Mouse (Mus musculus) cerebellum, adult (tissue): Measurements from ENCODE around the gene Ppp6r2.
A peak's percentile ranks its signal among the peaks of the same experiment; 100 is the strongest.

ENCODE experiments used
- ATAC-seq: cut with Nextera tagmentation; 2 replicates; pipeline ENCODE4 v1.9.2; 2017; ENCODE audit warnings: mild to moderate bottlenecking, moderate library complexity, mixed read lengths; ENCODE audit not compliant: insufficient number of reproducible peaks, low FRiP score, low TSS enrichment

The Ppp6r2 gene

DNA sequence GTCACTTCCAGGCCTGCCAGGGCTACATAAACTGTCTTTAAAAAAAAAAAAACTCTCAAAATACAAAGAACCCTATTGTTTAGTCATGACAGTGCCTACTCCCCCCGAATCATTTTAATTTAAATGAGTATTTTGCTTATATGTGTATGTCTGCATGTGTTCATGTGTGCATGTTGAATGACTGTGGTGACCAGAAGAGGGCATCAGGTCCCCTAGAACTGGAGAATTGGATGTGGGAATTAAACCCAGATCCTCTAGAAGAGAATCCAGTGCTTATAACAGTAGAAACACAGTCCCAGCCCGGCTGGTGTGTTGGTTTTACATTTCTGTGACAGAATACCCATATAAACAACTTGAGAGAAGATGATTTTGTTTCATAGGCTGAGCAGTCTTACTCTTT lies 29.7 kb downstream of the Ppp6r2 start:
- ATAC-seq, result no peak

DNA sequence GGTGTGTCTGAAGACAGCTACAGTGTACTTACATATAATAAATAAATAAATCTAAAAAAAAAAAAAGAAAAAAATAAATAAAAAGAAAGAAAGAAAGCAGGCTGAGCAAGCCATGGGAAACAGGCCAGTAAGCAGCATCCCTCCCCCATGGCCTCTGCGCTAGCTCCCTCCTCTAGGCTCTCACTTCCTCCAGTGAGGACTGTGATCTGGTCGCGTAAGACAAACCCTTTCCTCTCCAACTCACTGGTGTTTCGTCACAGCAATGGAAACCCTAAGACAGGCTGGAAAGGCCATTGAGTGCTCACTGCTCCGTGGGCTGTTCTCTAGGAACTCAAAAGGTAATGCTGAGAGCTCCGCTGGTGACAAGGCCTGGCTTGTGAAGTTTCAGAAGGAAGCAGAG lies 37.7 kb downstream of the Ppp6r2 start:
- ATAC-seq, result no peak

DNA sequence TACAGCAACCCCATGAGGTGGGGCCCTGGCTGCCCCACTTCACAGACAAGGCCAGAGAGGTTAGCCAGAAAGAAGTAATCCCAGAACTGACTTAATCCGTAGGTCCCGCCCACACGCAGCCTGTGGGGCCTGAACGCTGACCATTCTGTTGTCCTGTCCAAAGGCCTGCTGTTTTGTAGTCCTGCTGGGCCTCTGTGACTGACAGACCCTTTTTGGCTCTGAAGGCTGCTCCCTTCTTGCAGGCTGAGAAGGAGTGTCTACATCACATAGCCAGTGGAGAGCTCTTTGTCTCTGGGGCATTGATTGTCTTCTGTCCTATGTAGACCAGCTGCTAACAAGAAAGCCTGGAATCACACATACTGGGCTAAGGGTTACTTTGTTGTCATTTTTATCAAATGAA lies 44.0 kb downstream of the Ppp6r2 start:
- ATAC-seq, result no peak

DNA sequence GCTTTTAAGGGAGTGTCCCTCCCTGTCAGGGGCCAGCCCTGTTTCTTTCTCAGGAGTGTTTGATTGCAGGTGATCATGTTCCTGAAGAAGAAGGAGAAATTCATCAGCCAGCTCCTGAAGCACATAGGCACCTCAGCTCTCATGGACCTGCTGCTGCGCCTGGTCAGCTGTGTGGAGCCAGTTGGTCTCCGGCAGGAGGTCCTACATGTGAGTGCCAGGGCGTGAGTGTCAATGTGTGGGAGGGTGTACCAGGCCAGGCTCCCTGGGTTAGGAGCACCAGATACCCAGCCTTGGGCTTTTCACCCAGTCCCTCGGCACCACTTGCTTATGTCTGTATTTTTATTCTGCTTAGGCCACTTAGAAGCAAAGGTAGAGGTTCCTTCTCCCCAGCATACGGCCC lies 47.6 kb downstream of the Ppp6r2 start:
- peak; percentile 75; the same call in 1 of the 2 replicates for ATAC-seq

DNA sequence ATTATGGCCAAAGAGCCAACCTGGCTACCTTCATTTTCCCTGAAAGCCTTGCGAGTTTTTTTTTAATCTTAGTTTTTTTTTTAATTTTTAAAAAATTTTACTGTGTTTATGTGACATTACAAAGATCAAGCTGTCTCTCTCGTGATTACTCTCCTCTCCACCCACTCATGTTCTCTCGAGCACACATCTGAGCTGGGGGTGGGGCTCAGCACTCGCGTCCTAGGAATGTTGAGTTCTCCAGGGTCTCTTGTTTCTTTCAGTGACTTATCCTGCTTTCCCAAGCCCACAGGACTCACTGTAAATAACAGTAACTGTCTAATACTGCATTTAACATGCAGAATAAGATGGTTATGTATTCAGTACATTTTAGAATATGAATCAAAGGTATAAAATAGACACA lies 53.1 kb downstream of the Ppp6r2 start:
- ATAC-seq, result no peak

DNA sequence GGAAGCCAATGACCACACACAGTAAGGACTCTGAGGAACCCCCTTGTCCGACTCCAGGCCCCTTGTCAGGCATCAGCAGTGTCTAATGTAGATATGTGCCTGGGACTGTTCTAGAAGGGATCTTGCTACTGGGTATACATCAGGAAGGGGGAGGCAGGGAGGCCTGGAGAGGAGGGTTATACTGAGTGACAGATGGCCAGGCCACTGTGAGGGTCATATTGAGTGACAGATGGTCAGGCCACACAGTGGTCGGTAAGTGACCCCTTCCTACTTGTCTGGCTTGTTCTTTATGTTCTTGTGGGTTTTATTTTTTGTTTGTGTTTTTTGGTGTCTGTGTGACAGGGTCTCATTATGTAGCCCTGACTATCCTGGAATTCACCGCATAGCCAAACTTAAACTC lies 64.1 kb downstream of the Ppp6r2 start:
- ATAC-seq, result 0 out of 2 replicates have a peak, but pooled peaks have one; percentile 32

DNA sequence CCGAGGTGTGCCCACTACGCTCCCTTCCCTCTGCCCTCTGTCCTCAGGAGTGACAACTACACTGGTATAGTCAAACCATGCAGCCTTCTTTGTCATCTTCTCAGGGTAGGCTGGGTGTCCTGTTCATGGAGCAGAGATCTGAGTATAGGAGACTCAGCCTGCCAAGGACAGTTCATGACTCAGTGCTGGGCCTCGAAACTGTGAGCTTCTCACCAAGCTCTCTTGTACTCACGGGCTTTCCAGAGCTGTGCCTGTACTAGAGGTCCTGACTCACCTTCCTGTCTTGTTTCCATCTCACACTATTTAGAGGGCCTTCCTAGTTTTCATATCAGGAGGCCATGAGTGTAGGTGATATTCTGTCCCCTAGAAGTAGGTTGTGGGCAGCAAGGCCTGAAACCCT lies 66.0 kb downstream of the Ppp6r2 start:
- no peak for ATAC-seq

DNA sequence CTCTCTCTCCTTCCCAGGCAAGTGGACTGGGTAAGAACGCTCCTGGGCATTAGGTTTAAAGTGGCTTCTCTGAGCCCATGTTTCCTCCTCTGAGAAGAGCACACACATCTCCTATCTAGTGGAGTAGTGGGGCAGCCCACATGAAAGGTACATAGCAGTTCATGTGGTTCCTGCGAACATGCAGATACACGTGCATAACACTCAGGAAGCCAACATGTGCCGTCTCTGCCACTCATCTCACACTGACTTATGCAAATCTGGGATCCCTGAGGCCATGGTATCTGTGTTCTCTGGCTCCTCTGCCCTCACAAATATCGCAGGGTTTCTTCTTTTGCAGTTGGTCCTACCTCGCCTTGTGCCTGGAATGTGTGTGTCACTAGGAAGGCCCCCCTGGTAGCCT lies 71.2 kb downstream of the Ppp6r2 start:
- ATAC-seq, result no peak

DNA sequence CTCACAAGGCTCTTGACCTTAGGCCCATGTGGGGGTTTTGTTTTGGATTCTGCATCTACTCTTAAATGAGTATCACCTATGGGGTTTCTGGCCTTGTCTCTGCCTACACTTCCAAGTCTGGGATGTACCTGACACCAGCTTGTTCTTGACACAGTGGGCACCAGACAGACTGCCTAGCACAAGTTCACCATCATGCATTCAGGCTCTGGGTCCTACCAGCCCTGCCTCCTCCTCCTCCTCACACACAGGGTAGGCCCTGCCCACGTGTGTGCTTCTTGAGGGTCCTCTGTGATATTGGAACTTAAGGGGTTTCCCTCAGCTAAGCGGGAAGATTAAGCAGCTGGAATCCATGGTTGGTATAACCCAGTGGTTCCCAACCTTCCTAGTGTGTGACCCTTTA lies 72.7 kb downstream of the Ppp6r2 start:
- ATAC-seq, result no peak

DNA sequence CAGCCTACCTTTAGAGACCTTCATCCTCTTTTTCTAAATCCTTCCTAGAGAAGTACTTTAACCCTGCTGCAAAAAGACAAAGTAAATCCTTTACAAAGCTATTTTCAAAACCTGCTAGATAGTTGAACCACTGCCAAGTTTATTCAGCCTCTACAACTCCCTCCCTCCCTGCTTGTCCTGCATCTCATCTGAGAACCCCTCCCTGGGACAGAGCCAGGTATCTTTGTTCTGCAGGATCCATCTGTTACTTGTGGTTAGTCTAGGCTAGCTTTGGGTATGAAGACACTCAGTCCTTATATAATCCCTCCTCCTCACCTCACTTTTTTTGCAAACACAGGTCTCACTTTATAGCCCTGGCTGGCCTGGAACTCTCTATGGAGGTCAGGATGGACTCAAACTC lies 73.7 kb downstream of the Ppp6r2 start:
- no peak for ATAC-seq

DNA sequence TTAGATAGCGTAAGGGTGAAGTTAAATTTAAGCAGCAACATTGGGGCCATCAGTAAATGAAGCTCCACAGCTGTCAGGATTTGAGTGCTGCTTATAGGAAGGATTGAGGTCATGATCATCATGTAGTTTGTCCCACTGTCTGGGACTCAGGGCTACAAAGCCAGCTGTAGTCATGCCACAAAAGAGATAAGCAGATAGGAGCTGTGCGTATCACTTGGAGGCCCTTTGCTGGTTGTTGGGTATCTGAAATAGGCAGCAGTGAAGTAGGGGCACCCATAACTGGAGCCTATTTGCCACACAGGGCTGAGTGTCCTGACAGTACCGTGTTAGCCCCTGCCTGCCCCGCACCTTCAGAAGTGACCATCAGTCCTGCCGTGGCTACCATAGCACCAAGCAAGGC lies 74.1 kb downstream of the Ppp6r2 start:
- ATAC-seq, result no peak

DNA sequence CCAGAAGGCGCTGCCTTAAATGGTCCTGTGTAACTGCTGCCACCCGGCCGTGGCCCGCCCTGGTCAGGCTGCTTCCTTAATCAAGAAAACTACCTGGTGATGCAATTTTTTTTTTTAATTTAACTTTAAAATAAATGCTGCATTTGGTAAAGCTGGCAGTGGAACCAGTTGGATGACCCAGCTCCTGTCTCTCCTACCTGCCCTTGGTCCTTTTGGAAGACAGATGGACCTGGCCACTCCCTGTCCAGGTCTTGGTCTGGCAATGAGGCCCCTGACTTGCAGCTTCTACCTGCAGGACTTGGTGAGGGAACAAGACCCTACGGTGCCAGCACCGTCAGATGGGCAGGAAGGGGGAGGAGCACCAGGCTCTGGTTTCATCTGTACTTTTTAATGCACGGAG lies 74.8 kb downstream of the Ppp6r2 start:
- no peak for ATAC-seq

DNA sequence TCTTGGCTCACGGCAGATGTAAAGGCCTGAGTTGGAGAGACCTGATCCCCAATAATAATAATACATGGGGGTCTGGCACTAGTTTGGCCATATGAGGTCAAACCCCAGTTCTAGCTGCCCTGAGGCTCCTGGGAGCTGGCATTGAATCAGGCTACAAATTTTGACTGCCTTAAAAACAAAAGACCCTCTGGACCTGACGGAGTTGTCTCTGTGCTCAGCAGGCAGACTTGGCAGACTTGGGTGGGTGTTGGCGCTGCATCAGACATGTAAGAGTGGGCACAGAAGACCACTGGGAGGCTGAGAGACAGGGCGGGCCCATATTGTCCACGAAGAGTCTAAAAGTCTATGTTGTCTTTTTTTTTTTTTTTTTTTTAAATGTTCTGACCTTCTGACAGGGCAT lies 75.2 kb downstream of the Ppp6r2 start:
- no peak for ATAC-seq

DNA sequence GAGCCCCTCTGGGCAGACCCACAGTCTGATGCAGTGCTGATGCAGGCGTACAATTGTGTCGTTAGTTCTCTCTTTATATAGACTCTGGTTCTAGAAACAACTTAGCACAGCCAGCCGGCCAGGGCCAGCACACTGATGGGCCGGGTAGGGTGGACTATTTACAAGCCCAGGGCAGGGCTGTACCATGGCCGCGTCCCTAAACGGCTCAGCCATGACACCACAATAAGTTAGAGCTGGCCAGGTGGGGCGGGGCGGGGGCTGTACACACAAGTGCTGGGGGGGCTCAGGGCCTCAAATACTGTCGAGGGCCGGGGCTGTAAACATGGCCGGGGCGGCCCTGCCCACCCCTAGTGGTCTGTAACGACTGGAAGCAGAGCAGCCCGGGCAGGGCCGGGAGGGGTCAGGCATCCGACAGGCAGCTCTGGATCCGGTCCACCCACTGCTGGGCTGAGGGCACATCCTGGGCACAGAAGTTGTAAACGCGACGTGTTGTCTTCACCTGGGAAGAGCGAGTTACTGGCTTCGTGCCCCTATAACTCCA lies 76.9 kb downstream of the Ppp6r2 start:
- no peak for ATAC-seq

DNA sequence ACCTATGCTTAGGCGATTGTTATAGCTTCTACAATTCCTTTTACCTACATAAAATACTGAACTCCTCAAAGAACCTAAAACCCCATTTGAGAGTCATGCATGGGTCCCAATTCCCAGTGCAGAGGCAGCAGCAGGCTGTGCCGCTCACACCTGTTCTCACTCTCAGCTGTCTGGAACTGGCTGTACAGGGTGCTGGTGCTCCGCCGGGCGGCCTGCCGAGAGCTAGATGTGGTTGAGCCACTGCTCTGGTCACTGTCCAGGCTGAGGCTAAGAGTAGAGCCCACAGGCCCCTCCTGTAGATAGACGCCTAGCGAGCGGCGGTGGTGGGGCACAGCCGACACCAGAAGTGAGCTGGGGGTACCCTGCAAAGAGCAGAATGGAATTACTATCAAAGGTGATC lies 78.1 kb downstream of the Ppp6r2 start:
- no peak for ATAC-seq

DNA sequence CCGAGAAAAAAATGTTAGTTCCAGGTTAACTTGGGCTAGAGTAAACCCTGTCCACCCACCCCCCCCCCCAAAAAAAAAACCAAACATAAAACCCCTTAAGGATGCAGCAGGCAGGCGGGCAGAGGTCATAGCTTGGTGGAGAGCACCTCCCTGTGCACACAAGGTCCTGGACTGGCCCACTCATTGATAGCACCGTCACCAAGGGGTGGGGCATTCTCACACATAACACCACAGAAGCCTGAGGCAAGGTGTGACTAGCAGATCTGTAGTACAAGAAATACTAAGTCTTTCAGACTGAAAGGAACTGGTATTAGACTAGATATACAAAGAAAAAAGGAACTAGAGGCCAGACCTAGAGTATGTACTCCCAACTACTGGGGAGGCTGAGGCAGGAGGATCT lies 80.2 kb downstream of the Ppp6r2 start:
- ATAC-seq, result no peak

DNA sequence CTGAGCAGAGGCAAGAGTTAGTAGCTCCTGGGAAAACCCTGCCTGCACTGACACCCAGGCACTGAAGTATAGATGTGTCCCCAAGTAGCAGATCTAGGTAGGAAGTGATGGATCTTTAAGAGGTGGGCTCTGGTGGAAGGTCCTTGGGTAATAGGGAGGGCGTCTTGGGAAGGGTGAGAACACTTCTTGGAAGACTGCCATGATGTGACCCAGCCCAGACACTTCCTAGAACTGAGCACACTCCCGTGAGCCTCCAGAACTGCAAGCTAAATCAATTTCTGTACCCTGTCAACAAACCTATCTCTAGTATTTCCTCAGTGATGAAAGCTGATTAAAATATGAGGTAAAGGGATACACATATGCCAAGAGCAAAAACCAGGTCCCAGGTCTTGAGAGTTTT lies 81.4 kb downstream of the Ppp6r2 start:
- no peak for ATAC-seq

DNA sequence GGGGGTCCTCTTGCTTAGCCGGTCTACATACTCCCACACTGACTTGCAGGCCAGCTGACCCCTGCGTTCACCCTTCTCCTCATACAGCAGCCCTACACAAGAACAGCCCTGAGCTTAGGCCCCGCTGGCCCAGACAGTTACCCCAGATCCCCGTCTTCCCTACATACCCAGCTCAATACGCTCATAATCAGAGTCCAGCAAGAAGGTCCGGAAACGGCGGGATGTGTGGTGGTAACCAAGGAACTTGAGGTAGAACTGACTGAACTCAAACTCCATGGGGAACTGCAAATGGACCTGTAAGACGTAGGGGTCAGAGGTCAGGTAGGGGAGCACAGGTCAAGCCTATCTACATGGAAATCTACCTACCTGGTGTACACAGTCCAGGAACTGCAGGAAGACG lies 82.4 kb downstream of the Ppp6r2 start:
- ATAC-seq, result no peak

DNA sequence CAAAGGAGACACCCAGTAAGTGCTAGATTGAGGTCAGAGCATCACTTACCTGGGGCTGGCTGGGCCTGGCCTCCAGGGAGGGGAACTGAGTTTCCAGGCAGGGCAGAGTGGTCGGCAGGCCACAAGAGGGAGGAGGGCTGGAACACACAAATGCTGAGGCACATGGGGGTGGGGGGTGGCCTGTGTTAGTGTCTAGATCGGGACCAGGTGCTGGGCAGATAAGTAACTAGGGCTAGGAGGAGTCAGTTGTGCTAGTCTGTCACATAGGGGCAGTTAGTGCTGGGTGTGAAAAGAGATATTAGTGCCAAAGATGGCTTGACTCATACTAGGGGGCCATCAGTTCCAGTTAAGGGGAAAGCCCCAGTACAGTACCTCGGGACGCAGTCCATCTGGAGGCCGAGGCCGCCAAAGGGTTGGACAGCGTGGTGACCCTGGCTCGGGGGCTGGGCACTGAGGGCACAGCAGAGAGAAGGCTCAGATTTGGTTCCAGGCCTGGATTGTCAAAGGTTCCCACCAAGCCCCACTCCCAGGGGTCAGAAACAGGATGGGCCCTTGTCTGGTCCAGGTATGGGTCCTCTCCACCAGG lies 84.3 kb downstream of the Ppp6r2 start:
- ATAC-seq, result no peak

DNA sequence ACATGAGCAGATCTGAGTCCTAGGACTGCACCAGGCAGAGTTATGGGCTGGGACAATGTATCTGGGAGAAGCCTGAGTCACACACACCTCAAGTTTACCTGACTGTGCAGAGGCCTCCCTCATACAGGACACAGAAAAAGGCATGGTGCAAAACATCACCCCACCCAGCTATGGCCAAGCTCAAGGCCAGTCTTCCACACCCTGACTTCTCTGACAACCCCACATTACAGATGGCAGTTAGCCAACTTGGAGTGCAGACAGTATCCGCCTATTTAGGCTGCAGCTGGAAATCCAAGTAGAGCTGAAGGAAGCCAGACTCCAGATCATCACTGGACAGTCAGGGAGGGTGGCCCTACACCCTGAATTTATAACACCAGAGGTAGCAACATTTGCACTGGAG lies 85.1 kb downstream of the Ppp6r2 start:
- no peak for ATAC-seq

DNA sequence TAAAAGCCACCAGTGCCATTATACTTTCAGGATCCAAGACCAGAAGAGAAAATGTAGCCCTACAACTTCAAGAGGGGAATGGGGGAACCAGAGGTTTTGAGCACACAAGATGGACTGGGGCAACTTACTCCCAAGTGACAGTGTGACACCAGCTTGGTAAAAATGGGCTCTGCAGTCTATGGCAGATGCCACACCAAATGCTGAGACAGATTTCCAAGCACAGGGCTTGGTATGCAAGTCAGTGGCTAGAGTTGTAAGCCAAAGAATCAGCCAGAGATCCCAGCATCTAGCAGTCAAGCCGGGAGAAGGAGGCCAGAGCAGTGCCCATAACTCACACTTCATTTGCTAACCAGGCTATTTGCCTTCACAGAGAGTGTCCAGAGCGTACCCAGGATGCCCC lies 86.3 kb downstream of the Ppp6r2 start:
- no peak for ATAC-seq

DNA sequence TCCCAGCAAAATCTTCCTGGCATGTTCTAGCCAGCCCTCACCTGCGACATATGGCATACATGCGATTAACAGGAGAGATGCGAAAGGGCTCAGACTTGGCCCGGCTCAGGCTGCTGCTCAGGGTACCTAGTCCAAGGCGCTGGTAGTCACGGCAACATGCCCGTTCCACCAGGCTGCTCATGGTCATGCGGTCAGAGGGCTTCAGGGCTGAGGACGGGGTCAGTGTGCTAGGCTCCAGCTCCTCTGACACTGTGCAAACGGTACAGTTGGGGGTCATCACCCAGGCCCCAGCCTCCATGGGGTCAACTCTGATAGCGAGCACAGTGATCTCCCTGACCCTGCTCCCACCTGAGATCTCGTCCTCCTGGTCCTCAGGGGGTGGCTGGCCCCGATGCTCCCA lies 88.8 kb downstream of the Ppp6r2 start:
- no peak for ATAC-seq

DNA sequence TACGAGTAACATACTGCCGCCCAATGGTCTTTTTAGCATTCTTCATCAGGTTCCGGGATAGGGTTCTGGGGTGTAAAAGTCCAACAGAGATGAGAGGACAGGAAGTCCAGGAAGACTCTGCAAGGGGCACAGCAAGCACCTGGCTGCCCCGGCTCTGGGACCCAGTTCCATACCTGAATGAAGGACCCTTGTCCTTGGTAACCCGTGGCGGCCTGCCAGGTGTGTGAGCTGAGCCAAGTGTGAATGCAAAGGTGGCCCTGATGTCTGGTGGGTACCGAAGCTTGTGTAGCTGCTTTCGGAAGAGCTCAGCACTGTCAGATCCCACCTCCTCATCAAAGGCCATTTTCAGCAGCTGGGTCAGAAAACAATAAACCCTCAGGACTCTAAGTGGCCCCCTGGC lies 89.2 kb downstream of the Ppp6r2 start:
- ATAC-seq, result no peak
